Mouse (Mus musculus) heart, adult 2 months (tissue): Measurements from ENCODE around the gene Dlx2. TPM values are rescaled to one million over a fixed set of nuclear protein-coding genes. Genes with fewer than 3 reads are reported as not detected.
A peak's percentile ranks its signal among the peaks of the same experiment; 100 is the strongest.

Source experiments
- DNase-seq, 2 experiments: peaks; one replicate each; pipeline ENCODE4 v3.0.0; 2021
- H3K27ac ChIP-seq: fragments of 200-600 bp; 2 replicates; pipeline ENCODE4 v1.8.1; 2022
- H3K27me3 ChIP-seq: fragments of 200-500 bp; 2 replicates; pipeline ENCODE4 v1.6.1; 2012; ENCODE audit warnings: mild to moderate bottlenecking, low read length, inconsistent platforms, mixed read lengths; ENCODE audit not compliant: control insufficient read depth, insufficient read depth
- H3K36me3 ChIP-seq: fragments of 200-500 bp; 2 replicates; pipeline ENCODE4 v1.6.1; 2012; ENCODE audit warnings: low read length, inconsistent platforms; ENCODE audit not compliant: control insufficient read depth, insufficient read depth
- H3K4me1 ChIP-seq: fragments of 200-500 bp; 2 replicates; pipeline ENCODE4 v1.6.1; 2011; ENCODE audit warnings: low read length; ENCODE audit not compliant: control insufficient read depth, insufficient read depth
- H3K4me3 ChIP-seq: fragments of 200-600 bp; 2 replicates; pipeline ENCODE4 v1.8.1; 2022
- H3K79me2 ChIP-seq: fragments of 200-500 bp; replicated peaks from 2 replicates; pipeline ENCODE4 v1.6.1; 2012; ENCODE audit warnings: mild to moderate bottlenecking, inconsistent platforms, low read length, moderate library complexity, mixed read lengths; ENCODE audit not compliant: control insufficient read depth, insufficient read depth
- H3K9ac ChIP-seq: fragments of 200-500 bp; 2 replicates; pipeline ENCODE4 v1.6.1; 2012; ENCODE audit warnings: low read depth, mild to moderate bottlenecking, control low read depth, inconsistent platforms, low read length, mixed read lengths
- CTCF ChIP-seq: fragments of 200-600 bp; IDR thresholded peaks from 2 replicates; pipeline ENCODE4 v1.8.1; 2022; ENCODE audit warnings: antibody characterized with exemption, mild to moderate bottlenecking, moderate library complexity
- EP300 ChIP-seq: fragments of 200-500 bp; IDR thresholded peaks from 2 replicates; pipeline ENCODE4 v1.6.1; 2011; ENCODE audit warnings: low read depth, low read length, control low read depth; ENCODE audit not compliant: insufficient read depth
- POLR2A ChIP-seq: fragments of 200-500 bp; IDR thresholded peaks from 2 replicates; pipeline ENCODE4 v1.6.1; 2011; ENCODE audit warnings: mild to moderate bottlenecking, low read depth, low read length, control low read depth; ENCODE audit not compliant: insufficient read depth
- WGBS: fragments of 180-500 bp; shearing (Covaris S2); methylation state at CpG from one replicate; pipeline ENCODE4 v1.1.7; 2018; 5-methylcytosine and 5-hydroxymethylcytosine counted together
- intact Hi-C: fragments of 180-260 bp; cut with DNase I; formaldehyde crosslinking; loops from one replicate; pipeline ENCODE4 v1.15.1; 2025
- polyA plus RNA-seq: library from polyadenylated mRNA; depleted of rRNA; stranded (reverse); fragments of >200 nt; gene quantifications from 2 replicates; pipeline ENCODE4 v1.2.3, GENCODE M21; 2012
- total RNA-seq, 2 experiments: library from RNA; stranded (reverse); gene quantifications; 2 replicates each; pipeline ENCODE4 v1.2.3; 2021

The Dlx2 gene
- total and polyA plus RNA-seq, 3 experiments = not detected

DNA sequence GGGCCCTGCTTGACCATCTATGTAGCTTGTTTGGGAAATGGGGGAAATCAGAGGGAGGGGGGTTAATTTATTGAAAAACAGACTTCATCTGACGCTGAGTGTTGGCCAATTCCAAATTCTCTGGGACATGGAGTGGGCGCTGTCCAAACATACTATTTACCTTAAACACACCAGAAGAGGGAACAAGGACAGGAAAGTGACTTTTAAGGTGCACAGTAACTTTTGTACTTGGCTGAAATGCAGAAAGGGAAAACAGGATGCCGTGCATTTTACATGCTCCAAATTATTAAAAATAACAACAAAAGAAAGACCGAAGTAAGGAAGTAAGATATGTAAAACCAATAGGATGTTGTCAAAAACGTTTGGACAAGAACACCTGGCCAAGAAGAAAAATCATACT lies 13.5 kb downstream of the Dlx2 start:
- no peak for DNase-seq
- Histone ChIP-seq H3K4me3 (no peak overlapping the region), H3K79me2 (no peaks in the 10 kb centered on the region), H3K4me1 (peaks cover 3% of the 10 kb centered on the region; the same call in 1 of the 2 replicates), H3K9ac (no peak overlapping the region), H3K36me3 (no peaks in the 10 kb centered on the region), H3K27me3 (peaks cover 41% of the 10 kb centered on the region), H3K27ac (no peak overlapping the region)
- intact Hi-C loops = loop anchor here (5.0 kb wide), 1 partner anchor 81 kb away; the partner anchor contains the start of gene Metap1d
- TF ChIP-seq CTCF (no peak), EP300 (no peak), POLR2A (no peak)
- 17% methylated on average over 5 of the region's 5 CpGs for WGBS

DNA sequence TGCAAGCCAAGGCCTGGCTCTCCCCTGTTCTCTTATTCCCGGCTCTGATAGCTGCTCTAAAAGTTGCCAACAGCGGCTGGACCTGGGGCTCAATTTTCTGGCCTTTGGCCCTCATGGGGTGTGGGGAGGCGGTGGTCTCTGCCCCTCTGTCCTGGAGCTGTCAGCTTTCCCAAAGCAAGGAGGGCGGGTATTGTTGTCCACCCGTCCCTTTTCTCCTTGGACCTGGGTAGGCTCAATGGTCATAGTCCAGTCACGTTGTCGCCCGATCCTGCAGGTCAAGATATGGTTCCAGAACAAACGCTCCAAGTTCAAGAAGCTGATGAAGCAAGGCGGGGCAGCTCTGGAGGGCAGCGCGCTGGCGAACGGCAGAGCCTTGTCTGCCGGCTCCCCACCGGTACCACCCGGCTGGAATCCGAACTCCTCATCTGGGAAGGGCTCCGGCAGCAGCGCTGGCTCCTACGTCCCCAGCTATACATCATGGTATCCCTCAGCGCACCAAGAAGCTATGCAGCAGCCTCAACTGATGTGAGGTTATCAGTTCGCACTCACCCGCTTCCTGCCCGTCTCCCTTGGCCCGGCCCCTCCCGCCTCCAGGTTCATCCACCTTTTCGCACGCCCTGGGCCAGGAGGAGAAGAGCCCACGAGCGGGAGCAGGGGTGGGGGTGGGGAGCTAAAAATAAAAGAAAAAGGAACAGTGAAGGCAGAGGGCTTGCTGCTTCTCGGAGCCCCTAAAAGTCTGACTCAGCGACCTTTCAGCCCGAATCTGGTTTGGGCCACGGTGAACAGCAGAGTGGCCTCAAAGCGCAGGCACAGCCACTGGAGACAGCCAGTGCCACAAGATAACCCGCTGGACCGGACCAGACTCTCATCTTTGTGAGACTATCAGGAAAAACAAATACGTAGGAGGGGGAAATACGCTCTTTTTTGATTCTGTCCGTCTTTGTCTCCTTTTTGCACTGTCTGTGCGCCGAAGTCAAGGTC lies 14.3 kb downstream of the Dlx2 start:
- intact Hi-C loops = loop anchor here (1.0 to 5.0 kb wide), 2 partner anchors 13 to 80 kb away; partner anchors contain the start of gene Metap1d
- peak in 1 of 2 experiments; percentile 21 for DNase-seq
- H3K36me3 ChIP-seq = no peaks in the 10 kb centered on the region
- H3K4me1 ChIP-seq = peaks cover 3% of the 10 kb centered on the region; the same call in 1 of the 2 replicates
- 5% methylated on average over 43 of the region's 43 CpGs for WGBS
- no peak overlapping the region for H3K4me3 ChIP-seq
- no peaks in the 10 kb centered on the region for H3K79me2 ChIP-seq
- H3K27me3 ChIP-seq = peaks cover 44% of the 10 kb centered on the region
- no peak overlapping the region for H3K27ac ChIP-seq
- TF ChIP-seq CTCF (no peak), POLR2A (no peak), EP300 (no peak)
- no peak overlapping the region for H3K9ac ChIP-seq

DNA sequence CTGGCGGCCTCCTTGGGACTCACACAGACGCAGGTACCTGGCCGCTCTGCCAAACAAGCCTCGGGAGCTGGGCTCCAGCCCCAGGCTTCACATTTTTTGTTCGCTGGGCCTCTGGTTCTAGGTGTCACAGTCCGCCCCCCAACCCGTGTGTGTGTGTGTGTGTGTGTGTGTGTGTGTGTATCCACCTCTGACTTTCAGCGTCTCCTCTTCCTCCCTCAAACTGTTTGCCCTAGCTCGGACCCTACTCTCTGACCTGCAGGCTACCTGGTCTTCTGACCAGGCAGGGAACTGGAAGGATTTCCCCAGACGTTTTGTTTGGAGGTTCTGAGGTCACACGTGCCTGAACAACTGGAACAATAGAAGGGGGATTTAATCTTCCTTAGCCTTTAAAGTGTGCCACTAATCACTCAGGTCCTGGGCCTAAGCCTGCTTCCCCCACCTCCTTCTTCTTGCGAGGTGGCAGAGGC lies 15.4 kb downstream of the Dlx2 start:
- no peaks in the 10 kb centered on the region for H3K36me3 ChIP-seq
- TF ChIP-seq CTCF (no peak), POLR2A (no peak)
- 10% methylated on average over 12 of the region's 12 CpGs for WGBS
- H3K4me3 ChIP-seq = no peak overlapping the region
- H3K79me2 ChIP-seq = no peaks in the 10 kb centered on the region
- H3K9ac ChIP-seq = no peak overlapping the region
- no peak overlapping the region for H3K27ac ChIP-seq
- H3K27me3 ChIP-seq = peaks cover 41% of the 10 kb centered on the region
- intact Hi-C loops = loop anchor here (5.0 kb wide), 1 partner anchor 79 kb away; the partner anchor contains the start of gene Metap1d
- DNase-seq = no peak
- H3K4me1 ChIP-seq = peaks cover 3% of the 10 kb centered on the region; the same call in 1 of the 2 replicates

DNA sequence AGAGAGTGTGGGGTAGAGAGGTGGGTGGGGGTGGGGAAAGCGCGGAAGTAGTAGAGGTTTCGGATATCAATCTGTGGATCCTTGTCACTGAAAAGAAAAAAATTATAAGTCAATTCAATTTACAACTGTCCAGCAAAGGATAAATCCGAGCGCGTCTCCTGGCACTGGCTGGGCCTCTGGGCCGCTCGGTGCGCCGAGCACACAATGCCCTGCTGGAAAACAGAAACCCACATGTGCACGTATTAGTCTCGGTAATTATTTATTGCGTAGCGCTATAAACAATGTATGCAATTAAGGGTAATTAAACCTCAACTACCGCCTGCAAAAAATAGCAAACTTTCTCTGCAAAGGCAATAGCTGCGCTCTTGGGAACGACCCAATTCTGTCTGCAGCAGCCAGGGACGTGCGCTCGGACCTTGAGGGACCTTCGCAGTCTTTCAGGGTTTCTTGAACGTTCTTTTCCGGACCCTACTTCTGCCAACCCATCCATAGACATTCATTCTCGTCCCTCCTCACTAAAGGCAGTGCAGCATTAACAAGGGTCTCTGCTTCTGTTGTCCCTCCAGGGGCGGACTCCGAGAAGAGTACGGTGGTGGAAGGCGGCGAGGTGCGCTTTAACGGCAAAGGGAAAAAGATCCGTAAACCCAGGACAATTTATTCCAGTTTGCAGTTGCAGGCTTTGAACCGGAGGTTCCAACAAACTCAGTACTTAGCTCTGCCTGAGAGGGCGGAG lies 16.0 kb downstream of the Dlx2 start:
- Histone ChIP-seq H3K27ac (no peak overlapping the region), H3K27me3 (peaks cover 45% of the 10 kb centered on the region), H3K36me3 (no peaks in the 10 kb centered on the region), H3K4me1 (peaks cover 3% of the 10 kb centered on the region; the same call in 1 of the 2 replicates), H3K79me2 (no peaks in the 10 kb centered on the region), H3K4me3 (no peak overlapping the region), H3K9ac (no peak overlapping the region)
- DNase-seq = no peak
- TF ChIP-seq POLR2A = no peak
- 5% methylated on average over 34 of the region's 34 CpGs for WGBS
- intact Hi-C loops = loop anchor here (5.0 kb wide), 1 partner anchor 78 kb away; the partner anchor contains the start of gene Metap1d

DNA sequence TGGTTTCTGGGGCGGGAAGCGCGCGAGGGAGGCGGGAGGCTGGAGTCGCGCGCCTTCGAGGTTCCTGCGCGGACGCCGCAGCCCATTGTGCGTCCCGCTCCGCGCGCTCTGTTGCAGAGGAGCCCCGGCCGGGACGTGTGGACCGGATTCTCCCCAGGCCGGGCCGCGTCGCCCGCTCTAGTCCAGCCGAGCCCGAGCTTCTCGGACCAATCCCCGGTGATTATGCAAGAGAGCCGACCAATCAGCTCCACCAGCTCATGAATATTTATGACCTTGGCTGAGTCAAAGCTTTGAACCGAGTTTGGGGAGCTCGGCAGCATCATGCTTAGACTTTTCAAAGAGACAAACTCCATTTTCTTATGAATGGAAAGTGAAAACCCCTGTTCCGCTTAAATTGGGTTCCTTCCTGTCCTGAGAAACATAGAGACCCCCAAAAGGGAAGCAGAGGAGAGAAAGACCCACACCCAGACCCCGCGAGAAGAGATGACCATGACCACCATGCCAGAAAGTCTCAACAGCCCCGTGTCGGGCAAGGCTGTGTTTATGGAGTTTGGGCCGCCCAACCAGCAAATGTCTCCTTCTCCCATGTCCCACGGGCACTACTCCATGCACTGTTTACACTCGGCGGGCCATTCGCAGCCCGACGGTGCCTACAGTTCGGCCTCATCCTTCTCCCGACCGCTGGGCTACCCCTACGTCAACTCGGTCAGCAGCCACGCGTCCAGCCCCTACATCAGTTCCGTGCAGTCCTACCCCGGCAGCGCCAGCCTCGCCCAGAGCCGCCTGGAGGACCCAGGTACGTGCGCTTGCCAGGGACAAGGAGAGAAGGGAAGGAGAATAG lies 16.8 kb downstream of the Dlx2 start:
- intact Hi-C loops = loop anchor here (2.0 to 5.0 kb wide), 2 partner anchors 15 to 77 kb away; partner anchors contain the start of gene Metap1d
- Histone ChIP-seq H3K27me3 (peaks cover 40% of the 10 kb centered on the region), H3K79me2 (no peaks in the 10 kb centered on the region), H3K4me1 (peaks cover 3% of the 10 kb centered on the region; the same call in 1 of the 2 replicates), H3K4me3 (peak overlapping the region; percentile 43), H3K36me3 (no peaks in the 10 kb centered on the region), H3K9ac (no peak overlapping the region), H3K27ac (no peak overlapping the region)
- TF ChIP-seq POLR2A = no peak
- no peak for TF ChIP-seq CTCF
- no peak for TF ChIP-seq EP300
- peak; percentile 77 to 78 for DNase-seq
- 2% methylated on average over 60 of the region's 60 CpGs for WGBS
